ENCODE assay signal across 27 mouse cellular contexts in the genomic region with DNA sequence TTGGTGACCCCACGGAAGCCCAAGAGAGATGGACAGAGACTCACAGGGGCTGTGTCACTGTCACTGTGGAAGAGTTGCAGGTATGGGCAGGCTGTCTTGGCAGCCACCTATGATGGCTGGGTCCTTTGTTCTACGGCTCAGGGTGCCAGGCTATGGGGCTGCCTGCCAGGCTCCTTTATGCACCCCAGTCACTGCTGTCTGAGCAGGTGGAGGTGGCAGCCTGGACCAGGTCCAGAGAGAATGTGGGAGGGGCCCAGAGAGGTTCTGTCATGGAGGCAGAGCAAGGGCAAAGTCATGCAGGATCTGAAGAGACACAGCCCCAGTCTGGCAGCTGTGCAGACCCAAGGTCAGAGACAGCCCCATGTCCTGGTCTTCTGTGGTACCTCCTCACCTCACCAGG. TPM values are rescaled to one million over a fixed set of nuclear protein-coding genes. Genes with fewer than 3 reads are reported as not detected.
A peak's percentile ranks its signal among the peaks of the same experiment; 100 is the strongest.
DNase-seq lines count a peak whose midpoint lies in the region; ATAC-seq and TF ChIP-seq lines count a peak whose summit lies in the region.
"Had no signal": no experiment of that assay in that cellular context is flagged by ENCODE, and none has a peak within 500 bp of the region (broad histone marks: within the 10 kb centered on the region; RNA-seq: fewer than 3 reads in every experiment).

No protein-coding gene starts in this region.

- H3K27me3 ChIP-seq in heart, adult 2 months (ENCODE audit: control insufficient read depth, insufficient read depth, low read length): no peaks in the 10 kb centered on the region
- H3K27me3 ChIP-seq: midbrain, embryonic 15.5 days; neural tube, embryonic 15.5 days had no signal

- TF ChIP-seq CTCF in heart, adult 2 months (IDR thresholded peaks at IDR 0.05): no peak

- intact Hi-C loops in heart, adult 2 months (cut with DNase I): no loop called here

- H3K36me3 ChIP-seq in heart, adult 2 months (ENCODE audit: control insufficient read depth, insufficient read depth, low read length): no peaks in the 10 kb centered on the region
- H3K36me3 ChIP-seq: embryonic facial prominence, embryonic 10.5 days; heart, embryonic 12.5 days; hindbrain, embryonic 10.5 days; midbrain, embryonic 15.5 days; neural tube, embryonic 15.5 days had no signal

- H3K4me3 ChIP-seq in heart, adult 2 months: no peak overlapping the region
- H3K4me3 ChIP-seq: embryonic facial prominence, embryonic 10.5 days; heart, embryonic 12.5 days; hindbrain, embryonic 10.5 days; layer of hippocampus, adult 2 months; midbrain, embryonic 15.5 days; myocyte; neural tube, embryonic 15.5 days had no signal

- no peaks in the 10 kb centered on the region for H3K4me1 ChIP-seq in heart, adult 2 months (ENCODE audit: control insufficient read depth, insufficient read depth, low read length)

- peak; percentile 56 for DNase-seq in kidney, adult 11 months
- DNase-seq in kidney, postnatal 14 days: no peak
- peak; percentile 92 for DNase-seq in cerebellum, adult 11-12 months
- peak; percentile 93 for DNase-seq in cerebellum, adult 9-11 months
- DNase-seq in gonadal fat pad, adult 2 months (ENCODE audit: low read depth): peak; percentile 13
- no peak for DNase-seq in natural killer cell, adult 2 months (ENCODE audit: low spot score in 2 of 2)
- DNase-seq in heart, adult 2 months: no peak
- DNase-seq: heart, postnatal 10 days; lung, postnatal 4 days; spleen, adult 18-20 months; thymus, postnatal 36 days had no signal

- H3K79me2 ChIP-seq in heart, adult 2 months (replicated peaks; ENCODE audit: control insufficient read depth, insufficient read depth, low read length): no peaks in the 10 kb centered on the region

- 63% methylated on average over 2 of the region's 2 CpGs for WGBS in heart, adult 2 months

- no peak for TF ChIP-seq EP300 in heart, adult 2 months (IDR thresholded peaks at IDR 0.05; ENCODE audit: insufficient read depth, low read depth, low read length)

- H3K9ac ChIP-seq in heart, adult 2 months (ENCODE audit: low read depth, low read length): no peak overlapping the region
- H3K9ac ChIP-seq: heart, embryonic 12.5 days; neural tube, embryonic 15.5 days had no signal

- no peak overlapping the region for H3K27ac ChIP-seq in heart, adult 2 months
- H3K27ac ChIP-seq: embryonic facial prominence, embryonic 10.5 days; hindbrain, embryonic 10.5 days; hindbrain, postnatal 0 days; kidney, postnatal 0 days; layer of hippocampus, adult 2 months; midbrain, embryonic 15.5 days; neural tube, embryonic 15.5 days had no signal

- TF ChIP-seq POLR2A in heart, adult 2 months (IDR thresholded peaks at IDR 0.05; ENCODE audit: insufficient read depth, low read depth, low read length): no peak

- no peak for ATAC-seq in monocyte, adult 5-6 weeks (replicated peaks; ENCODE audit: insufficient number of reproducible peaks, low FRiP score, low TSS enrichment, poor library complexity, severe bottlenecking)
- ATAC-seq: hindbrain, postnatal 0 days; intestine, postnatal 0 days; midbrain, embryonic 15.5 days had no signal

RNA-seq across cellular contexts. Expression of gene Dtx1, which starts 8.8 kb away (rescaled TPM):
- polyA plus RNA-seq in gonadal fat pad, adult 2 months (2012; rRNA removed): 6.1 and 7.0 TPM in 2 replicates
- total RNA-seq in heart, adult 2 months (2021): 1 to 10 TPM; 2.1 to 2.7 TPM
- 3.5 and 4.2 TPM in 2 replicates for polyA plus RNA-seq in heart, adult 2 months (2012; rRNA removed)
- total RNA-seq in monocyte, adult 5-6 weeks (2017): 5.4 to 12.1 TPM (median 8.1 TPM) in 3 replicates
- total RNA-seq: granulocyte monocyte progenitor cell, adult 5-6 weeks had no signal
- polyA plus RNA-seq: liver, embryonic 16.5 days; myocyte had no signal

RNA-seq across cellular contexts. Expression of gene Oas2, which starts 46.7 kb away (rescaled TPM):
- 3.4 and 5.4 TPM in 2 replicates for polyA plus RNA-seq in gonadal fat pad, adult 2 months (2012; rRNA removed)
- 1 to 10 TPM in 1 of 2 experiments, under 1 TPM in 1; 0.55 to 1.0 TPM for total RNA-seq in heart, adult 2 months (2021)
- polyA plus RNA-seq in heart, adult 2 months (2012; rRNA removed): 9.6 and 11.3 TPM in 2 replicates
- total RNA-seq in monocyte, adult 5-6 weeks (2017): 2.2 to 8.7 TPM (median 5.3 TPM) in 3 replicates
- total RNA-seq: layer of hippocampus, adult 2 months had no signal
- polyA plus RNA-seq: myocyte had no signal

RNA-seq across cellular contexts. Expression of gene Rasal1, which starts 54.4 kb away (rescaled TPM):
- 0.57 and 0.95 TPM in 2 replicates for polyA plus RNA-seq in gonadal fat pad, adult 2 months (2012; rRNA removed)
- not detected for total RNA-seq in heart, adult 2 months (2021)
- 0.06 and 0.33 TPM in 2 replicates for polyA plus RNA-seq in heart, adult 2 months (2012; rRNA removed)
- total RNA-seq in monocyte, adult 5-6 weeks (2017): 0.48 to 0.49 TPM in 2 of 3 replicates, not detected in the other
- total RNA-seq: gastrocnemius, adult 8-10 months; granulocyte monocyte progenitor cell, adult 5-6 weeks; megakaryocyte-erythroid progenitor cell, adult 5-6 weeks had no signal
- polyA plus RNA-seq: forebrain, embryonic 11.5 days; heart, embryonic 12.5 days had no signal

Comparison
In these comparisons a context has a peak if more than half of its experiments do, and no peak if none do; other contexts are left out.
1. DNase-seq: peak in kidney, adult 11 months (single experiment), cerebellum, adult 11-12 months (single experiment), cerebellum, adult 9-11 months (single experiment) and gonadal fat pad, adult 2 months (single experiment); none in kidney, postnatal 14 days (single experiment), natural killer cell, adult 2 months (0 of 2) and heart, adult 2 months (0 of 2).